Mouse (Mus musculus) cortical plate, adult 2 months (tissue): ENCODE measurements around the gene Arhgap42.

Experiments used
- CTCF ChIP-seq: fragments of 200-500 bp; IDR thresholded peaks from 2 replicates; pipeline ENCODE4 v1.5.1; 2011; ENCODE audit warnings: mild to moderate bottlenecking, control low read depth, low read length; ENCODE audit not compliant: insufficient read depth; ENCODE audit errors: extremely low read depth
- POLR2A ChIP-seq: fragments of 200-500 bp; IDR thresholded peaks from 2 replicates; pipeline ENCODE4 v1.6.1; 2011; ENCODE audit warnings: mild to moderate bottlenecking, low read length, control low read depth; ENCODE audit not compliant: insufficient read depth; ENCODE audit errors: extremely low read depth

DNA sequence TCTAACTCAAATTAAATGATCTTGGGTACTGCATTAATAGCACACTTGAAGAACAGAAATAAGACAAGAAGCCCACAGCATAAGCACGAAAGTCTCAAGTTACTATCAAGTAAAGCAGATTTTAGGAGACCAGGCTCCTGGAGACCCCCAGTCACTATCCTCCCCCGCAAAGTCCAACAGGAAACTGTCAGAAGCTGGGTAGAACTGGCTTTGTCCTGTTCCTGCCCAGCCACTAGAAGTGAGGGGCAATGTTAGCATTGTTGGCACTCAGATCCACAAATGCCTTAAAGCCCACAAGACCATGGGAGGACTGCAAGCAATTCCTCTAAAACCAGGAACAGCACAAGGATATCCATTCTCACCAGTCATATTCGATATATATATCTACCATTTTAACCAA, 80.7 kb downstream of the Arhgap42 start:
- TF ChIP-seq POLR2A, result no peak
- no peak for TF ChIP-seq CTCF
